Mouse (Mus musculus) frontal cortex, postnatal 36 days (tissue): ENCODE measurements around the gene Mtnr1b.

ENCODE experiments used
- DNase-seq, 2 experiments: peaks; one replicate each; pipeline ENCODE4 v3.0.0; 2022; ENCODE audit warnings: low spot score in 2 of 2

The Mtnr1b gene

DNA sequence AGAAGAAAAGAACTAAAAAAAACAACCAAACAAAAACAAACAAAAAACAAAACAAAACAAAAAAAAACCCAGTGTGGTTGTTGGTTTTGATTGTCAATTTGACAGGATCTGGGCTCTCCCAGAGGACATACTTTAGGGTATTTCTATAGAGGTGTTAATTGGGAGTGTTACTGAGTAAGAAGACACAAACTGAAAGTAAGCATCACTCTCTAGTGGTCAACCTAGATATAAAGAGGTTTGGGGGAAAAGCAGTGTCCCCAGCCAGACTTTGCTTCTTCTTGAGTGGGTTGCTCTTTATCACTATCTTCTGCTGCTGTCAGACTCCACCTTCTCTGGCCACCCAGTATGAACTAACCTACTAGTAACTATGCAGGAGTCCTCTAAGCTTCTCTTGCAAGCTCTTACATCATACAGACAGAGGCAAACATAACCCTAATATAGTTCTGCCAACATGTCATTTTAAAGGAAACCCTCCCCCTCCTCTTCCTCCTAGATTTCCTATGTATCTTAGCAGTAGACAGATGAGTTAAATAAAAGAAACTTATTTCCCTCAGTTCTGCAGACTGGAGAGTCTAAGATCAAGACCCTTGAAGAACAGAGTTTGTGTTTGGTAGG is 71.8 kb downstream of the Mtnr1b start:
- no peak for DNase-seq

DNA sequence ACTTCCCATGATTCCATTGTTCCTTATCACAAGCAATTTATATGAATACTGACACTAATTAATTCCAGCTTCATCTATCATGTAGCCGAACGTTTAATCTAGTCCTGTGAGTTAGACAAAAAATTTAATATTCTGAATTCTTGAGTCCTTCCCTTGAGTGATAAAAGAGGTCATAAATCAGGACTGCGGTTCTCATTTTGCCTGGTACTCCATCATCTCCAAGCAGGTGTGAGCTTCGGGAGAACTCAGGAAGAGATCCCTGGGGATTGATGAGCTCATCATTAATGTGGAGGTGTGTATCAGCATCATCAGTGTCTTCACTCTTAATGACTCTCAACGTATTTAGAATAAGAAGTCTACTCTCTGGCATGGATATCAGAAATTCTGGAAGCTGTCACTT is 74.0 kb downstream of the Mtnr1b start:
- no peak for DNase-seq

DNA sequence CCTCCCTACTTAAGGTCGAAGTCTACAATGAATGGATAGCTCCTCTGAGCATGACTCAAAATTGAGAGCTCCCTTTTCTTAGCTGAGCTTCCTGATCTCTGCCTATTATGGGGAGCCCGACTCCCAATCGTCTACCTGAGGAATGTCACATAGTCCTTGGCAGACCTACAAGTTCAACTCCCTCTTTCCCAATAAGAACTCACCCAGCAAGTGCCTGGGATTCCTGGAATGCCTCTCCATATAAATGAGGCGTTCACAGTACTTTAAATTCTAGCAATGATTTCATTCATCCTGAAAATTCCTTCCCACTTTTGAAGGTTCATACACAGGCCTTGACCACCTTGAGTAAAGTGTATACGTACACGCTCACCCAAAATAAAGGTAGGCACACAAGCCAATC is 79.9 kb downstream of the Mtnr1b start:
- no peak for DNase-seq

GRCm38 (mm10) chr9:15792076-15792475 is 82.3 kb downstream of the Mtnr1b start:
- no peak for DNase-seq

DNA sequence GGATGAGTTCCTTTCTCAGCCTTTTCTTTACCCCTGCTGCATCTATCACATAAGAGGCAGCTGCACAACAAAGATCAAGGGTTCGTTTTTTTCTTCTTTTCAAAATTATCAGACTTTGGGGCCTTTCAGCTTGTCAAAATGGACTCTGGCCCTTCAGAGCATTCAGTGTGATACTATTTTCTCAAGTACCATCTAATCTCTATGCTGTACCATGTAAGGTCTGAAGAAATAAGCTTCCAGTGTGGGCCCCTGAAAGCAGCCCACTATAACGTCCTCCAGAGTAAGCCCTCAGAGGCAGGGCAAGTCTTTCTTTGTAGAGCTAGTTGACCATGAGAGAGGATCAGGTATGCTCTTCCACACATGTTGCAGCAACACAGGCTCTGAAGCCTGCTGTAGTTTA is 87.7 kb downstream of the Mtnr1b start:
- DNase-seq = no peak

DNA sequence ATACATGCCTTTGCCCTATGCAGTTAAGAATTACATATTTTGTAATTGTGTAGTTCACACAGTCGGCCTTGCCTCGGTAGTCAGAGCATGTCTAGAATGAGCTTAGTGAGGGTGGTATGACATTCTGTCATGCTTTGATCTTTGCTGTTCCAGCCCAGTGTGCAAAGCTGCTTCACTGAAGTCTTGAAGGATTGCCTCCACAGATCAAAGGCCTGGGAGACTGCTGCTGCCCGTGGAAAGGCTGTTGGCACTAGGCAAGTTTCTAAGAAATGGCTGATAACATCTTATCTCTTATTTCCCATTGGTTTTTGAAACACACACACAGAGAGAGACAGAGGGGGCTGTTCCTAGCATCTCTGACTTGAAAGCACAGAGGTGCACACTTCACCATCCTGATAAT is 88.2 kb downstream of the Mtnr1b start:
- no peak for DNase-seq

- DNase-seq = no peak
These were observed 92.4 kb downstream of the Mtnr1b start for GRCm38 (mm10) chr9:15781936-15782335.

GRCm38 (mm10) chr9:15774911-15775310 is 99.4 kb downstream of the Mtnr1b start:
- peak in 1 of 2 experiments; percentile 6 for DNase-seq
